Mouse (Mus musculus) frontal cortex, postnatal 10 days (tissue): ENCODE results near the gene Rims1.

Source experiments
- DNase-seq, 2 experiments: peaks; one replicate each; pipeline ENCODE4 v3.0.0; 2022; ENCODE audit warnings: low spot score in 2 of 2, mixed read lengths in 1 of 2

The Rims1 gene

GRCm38 (mm10) chr1:22585560-22585959 lies 220.2 kb downstream of the Rims1 start:
- DNase-seq = no peak

GRCm38 (mm10) chr1:22579470-22579869 lies 226.3 kb downstream of the Rims1 start:
- no peak for DNase-seq

DNA sequence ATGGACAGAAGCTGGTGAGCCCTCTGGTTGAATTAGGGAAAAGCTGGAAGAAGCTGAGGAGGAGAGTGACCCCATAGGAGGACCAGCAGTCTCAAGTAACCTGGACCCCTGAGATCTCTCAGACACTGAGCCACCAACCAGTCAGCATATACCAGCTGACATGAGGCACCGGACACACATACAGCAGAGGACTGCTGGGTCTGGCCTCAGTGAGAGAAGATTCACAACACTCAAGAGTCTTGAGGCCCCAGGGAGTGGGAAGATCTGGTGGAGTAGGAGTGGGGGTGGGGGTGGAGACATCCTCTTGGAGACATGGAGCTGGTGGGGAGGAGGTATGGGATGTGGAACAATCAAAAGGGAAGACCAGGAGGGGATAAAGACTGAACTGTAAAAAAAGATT lies 233.1 kb downstream of the Rims1 start:
- no peak for DNase-seq

DNA sequence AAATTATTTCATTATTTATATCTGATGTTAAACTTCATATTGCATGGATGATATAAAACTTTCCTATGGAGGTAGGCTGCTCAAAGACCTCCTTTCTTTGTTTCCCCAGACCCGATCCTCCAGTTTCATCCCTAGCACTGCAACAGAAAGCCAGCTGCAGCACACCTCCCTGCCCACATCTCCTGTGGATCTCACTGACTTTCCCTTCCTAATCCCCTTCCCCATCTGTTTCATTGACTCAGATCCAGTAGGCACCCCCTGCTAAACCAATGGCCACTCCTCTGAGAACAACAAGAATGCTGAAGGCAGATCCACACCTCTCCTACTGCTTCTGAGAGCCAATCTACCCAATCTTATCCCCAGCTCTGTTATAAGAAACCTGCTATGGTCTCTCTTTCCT lies 259.5 kb downstream of the Rims1 start:
- no peak for DNase-seq

DNA sequence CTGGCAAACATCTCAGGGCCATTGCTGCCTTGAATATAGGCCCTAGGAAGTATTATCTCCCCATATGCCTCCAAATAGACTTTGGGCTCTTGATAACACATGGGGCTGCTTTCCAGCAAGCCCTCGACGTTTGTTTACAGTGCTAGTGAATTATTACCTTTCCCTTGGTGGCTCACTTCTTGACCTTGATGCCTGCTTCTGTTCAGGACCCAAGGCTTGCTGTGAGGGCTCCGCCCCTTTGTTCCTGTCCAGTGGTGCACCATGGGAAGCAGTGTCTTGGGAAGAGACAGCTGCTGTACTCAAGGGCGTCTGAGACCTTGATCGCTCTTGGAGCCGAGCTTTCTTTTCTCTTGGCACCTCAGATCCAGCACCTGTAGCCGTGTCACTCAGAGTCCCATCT lies 267.7 kb downstream of the Rims1 start:
- no peak for DNase-seq

- no peak for DNase-seq
Observed at GRCm38 (mm10) chr1:22536776-22537175, 269.0 kb downstream of the Rims1 start.

DNA sequence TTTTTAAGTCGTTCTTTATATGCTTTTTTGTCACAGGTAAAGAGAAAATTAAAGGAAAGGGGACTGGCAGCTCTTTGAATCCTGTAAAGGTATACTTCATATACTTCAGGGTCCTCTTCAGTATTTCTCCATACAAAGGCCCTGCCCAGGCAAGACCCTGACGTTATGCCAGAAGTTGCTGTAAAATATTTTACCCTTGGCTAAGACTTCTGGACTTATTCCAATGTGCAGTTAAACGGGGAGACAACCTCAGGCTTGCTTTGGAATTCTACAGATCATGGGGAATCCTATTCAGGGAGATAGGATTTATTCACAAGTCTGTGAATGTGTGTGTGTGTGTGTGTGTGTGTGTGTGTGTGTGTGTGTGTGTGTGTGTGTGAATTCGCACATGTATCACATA lies 270.7 kb downstream of the Rims1 start:
- DNase-seq = no peak

- peak; percentile 16 to 40 for DNase-seq
Observed at GRCm38 (mm10) chr1:22533146-22534096, 272.4 kb downstream of the Rims1 start.

GRCm38 (mm10) chr1:22515103-22515502 lies 290.7 kb downstream of the Rims1 start:
- DNase-seq = no peak

GRCm38 (mm10) chr1:22512421-22512820 lies 293.4 kb downstream of the Rims1 start:
- DNase-seq = no peak

GRCm38 (mm10) chr1:22511614-22512013 lies 294.2 kb downstream of the Rims1 start:
- DNase-seq = no peak

- no peak for DNase-seq
Observed at GRCm38 (mm10) chr1:22508735-22509615, 296.8 kb downstream of the Rims1 start.

GRCm38 (mm10) chr1:22487270-22487864 lies 318.4 kb downstream of the Rims1 start:
- DNase-seq = no peak

DNA sequence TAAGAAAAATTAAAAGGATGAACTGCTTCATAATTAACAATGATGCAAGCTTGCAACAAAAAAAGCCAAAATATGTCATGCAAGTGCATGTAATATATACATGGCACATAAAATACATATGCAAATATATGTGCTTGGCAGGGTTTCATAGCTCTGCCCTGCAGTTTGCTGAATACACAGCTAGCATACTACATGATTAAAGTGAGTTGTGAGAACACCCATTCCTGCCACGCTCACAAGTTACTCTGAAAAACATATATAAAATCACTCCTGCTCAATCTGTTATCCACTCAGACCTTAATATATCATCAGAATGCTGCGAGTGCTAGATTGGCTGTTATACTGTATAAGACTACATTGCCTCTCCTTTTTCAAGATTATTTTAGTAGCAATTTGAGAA lies 329.6 kb downstream of the Rims1 start:
- no peak for DNase-seq

DNA sequence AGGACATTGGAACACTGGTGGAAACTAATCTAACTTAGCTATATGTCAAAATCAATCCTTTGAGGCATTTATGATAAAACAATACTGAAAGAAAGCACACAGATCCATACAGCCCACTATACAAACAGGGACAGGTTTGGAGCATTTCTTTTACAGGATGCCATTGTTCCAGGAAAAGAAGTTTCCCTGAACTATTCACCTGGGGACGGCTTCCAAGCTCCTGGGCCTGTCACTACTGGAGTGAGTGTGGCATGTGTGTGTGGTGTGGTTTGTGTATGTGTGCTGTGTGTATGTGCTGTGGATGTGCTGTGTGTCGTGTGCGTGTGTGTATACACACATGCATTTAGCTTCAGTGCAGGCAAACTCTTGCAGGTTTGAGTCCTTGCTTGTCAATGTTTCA lies 338.8 kb downstream of the Rims1 start:
- no peak for DNase-seq

DNA sequence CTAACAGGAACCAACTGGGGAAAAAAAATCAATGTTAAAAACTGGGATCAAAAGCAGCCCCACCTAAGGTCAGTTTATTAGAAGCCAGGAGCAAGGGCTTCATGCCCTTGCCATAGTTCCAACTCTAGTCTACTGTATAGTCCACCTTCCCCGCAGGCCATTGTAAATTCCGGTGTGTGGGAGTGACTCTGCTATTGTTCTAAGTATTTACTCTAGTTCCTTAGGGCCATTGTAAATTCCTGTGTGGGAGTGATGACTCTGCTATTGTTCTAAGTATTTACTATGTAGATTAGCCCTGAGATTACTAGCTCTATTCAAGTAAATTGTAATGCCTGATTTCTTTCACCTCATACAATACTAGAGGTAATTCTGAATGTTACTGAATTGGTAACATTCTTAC lies 339.2 kb downstream of the Rims1 start:
- DNase-seq = no peak

- DNase-seq = no peak
Observed at GRCm38 (mm10) chr1:22424020-22424419, 381.8 kb downstream of the Rims1 start.

- no peak for DNase-seq
Observed at GRCm38 (mm10) chr1:22422102-22422501, 383.7 kb downstream of the Rims1 start.

DNA sequence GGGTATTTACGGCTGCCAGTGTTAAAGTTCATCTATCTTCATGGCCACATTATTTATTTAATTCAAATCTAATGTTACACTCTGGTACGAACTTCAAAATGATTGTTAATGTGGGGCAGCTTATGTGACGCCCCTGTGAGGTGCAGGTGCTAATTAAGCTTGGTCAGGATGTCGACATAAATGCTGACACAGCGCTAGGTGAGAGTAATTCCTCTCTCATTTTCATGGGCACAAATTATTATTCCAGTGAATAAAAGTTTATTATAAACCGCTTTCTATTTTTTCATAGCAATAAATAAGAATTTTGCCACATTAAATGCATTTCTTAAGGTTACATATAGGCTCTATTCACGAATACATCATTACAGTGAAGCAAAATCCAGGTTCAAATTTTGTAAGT lies 395.6 kb downstream of the Rims1 start:
- no peak for DNase-seq

GRCm38 (mm10) chr1:22386361-22386760 lies 419.4 kb downstream of the Rims1 start:
- DNase-seq = no peak

DNA sequence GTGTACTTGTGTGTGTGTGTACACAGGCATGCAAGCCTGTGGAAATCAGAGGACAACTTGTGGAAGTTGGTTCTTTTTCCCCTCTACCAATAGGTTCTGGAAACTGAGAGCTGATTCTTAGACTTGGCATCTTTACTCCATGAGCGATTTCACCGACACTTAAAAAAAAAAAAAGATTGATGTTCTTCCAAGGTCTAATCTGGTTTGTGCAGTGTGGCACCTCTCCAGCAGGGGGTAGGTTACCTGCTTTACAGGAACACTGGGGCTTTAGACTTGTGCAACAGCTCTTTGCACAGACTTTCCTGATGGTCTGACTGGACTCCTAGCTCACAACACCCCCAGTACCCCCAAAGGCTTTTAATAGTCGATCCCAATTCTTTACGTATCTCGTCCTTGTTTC lies 428.1 kb downstream of the Rims1 start:
- DNase-seq = no peak

DNA sequence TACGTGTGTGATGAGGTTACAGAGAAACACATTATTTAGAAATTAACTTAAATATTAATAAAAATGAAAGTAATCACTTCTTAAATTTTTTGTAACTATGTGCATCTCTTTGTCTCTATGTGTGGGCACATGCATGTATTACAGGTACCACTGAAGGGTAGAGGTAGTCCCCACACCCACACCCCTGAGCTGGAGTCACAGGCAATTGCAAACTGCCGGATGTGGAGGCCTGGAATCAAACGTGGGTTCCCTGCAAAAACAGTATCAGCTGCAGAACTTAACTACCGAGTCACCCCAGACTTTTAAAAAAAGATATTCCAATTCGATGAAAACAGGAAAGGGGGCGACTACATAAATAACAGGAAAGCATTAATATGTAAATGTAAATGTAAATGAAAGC lies 428.7 kb downstream of the Rims1 start:
- DNase-seq = no peak
